Mouse (Mus musculus) CH12.LX (cell line): ENCODE measurements around the gene Zc3h18. TPM values are rescaled to one million over a fixed set of nuclear protein-coding genes. Genes with fewer than 3 reads are reported as not detected.

Experiments
- DNase-seq: peaks from one replicate; pipeline ENCODE4 v3.0.0-alpha.2; 2013; ENCODE audit errors: extremely low read depth
- H3K27ac ChIP-seq: 2 replicates; pipeline ENCODE4 v1.5.1; 2012; ENCODE audit warnings: low read depth, mild to moderate bottlenecking, control low read depth, moderate library complexity; ENCODE audit not compliant: insufficient read depth
- H3K27me3 ChIP-seq: replicated peaks from 2 replicates; pipeline ENCODE3; 2012; ENCODE audit warnings: inconsistent platforms
- H3K36me3 ChIP-seq, 2 experiments: replicated peaks in 1 of 2; 2 replicates each; pipeline versions ENCODE3 to v1.6.1; 2012; ENCODE audit warnings: inconsistent platforms in 1 of 2, low read length in 1 of 2, mild to moderate bottlenecking in 1 of 2, mixed read lengths in 1 of 2, moderate library complexity in 1 of 2; ENCODE audit not compliant: control insufficient read depth in 1 of 2, insufficient read depth in 1 of 2
- H3K4me1 ChIP-seq, 2 experiments: 2 replicates each; pipeline ENCODE4 v1.6.1; 2012; ENCODE audit warnings: inconsistent platforms in 1 of 2, moderate library complexity in 1 of 2; ENCODE audit not compliant: insufficient read depth in 2 of 2, control insufficient read depth in 1 of 2
- H3K4me2 ChIP-seq: 2 replicates; pipeline ENCODE4 v1.6.1; 2012; ENCODE audit warnings: low read depth, mild to moderate bottlenecking, control low read depth; ENCODE audit not compliant: poor library complexity, insufficient read depth, severe bottlenecking
- H3K4me3 ChIP-seq, 3 experiments: fragments of 150-350 bp in 1 of 3; sonication (generic) in 1 of 3; replicated peaks in 1 of 3; 2 replicates each; pipeline versions ENCODE3 to v1.5.1; 2011 to 2012; ENCODE audit warnings: low read depth in 2 of 3, low read length in 2 of 3, mild to moderate bottlenecking in 2 of 3, moderate library complexity in 2 of 3, control low read depth in 1 of 3, improper control_type of control experiment in 1 of 3, inconsistent platforms in 1 of 3, mixed read lengths in 1 of 3; ENCODE audit not compliant: poor library complexity in 1 of 3
- H3K79me2 ChIP-seq: replicated peaks from 2 replicates; pipeline ENCODE4 v1.6.1; 2012; ENCODE audit warnings: mild to moderate bottlenecking, moderate library complexity; ENCODE audit not compliant: control insufficient read depth, poor library complexity, insufficient read depth, severe bottlenecking; ENCODE audit errors: extremely low read depth
- H3K9ac ChIP-seq: 2 replicates; pipeline ENCODE4 v1.6.1; 2012; ENCODE audit warnings: low read depth, mild to moderate bottlenecking, control low read depth, moderate library complexity; ENCODE audit not compliant: insufficient read depth
- H3K9me3 ChIP-seq: replicated peaks from 2 replicates; pipeline ENCODE3; 2012; ENCODE audit warnings: low read length, inconsistent platforms, mixed read lengths
- CHD1 ChIP-seq: IDR thresholded peaks from 2 replicates; pipeline ENCODE4 v1.6.1; 2012; ENCODE audit warnings: low read depth, low read length, improper control_type of control experiment, inconsistent platforms
- CHD2 ChIP-seq: IDR thresholded peaks from 2 replicates; pipeline ENCODE4 v1.6.1; 2011; ENCODE audit warnings: low read length, improper control_type of control experiment
- E2F4 ChIP-seq: IDR thresholded peaks from 2 replicates; pipeline ENCODE4 v1.6.1; 2011; ENCODE audit warnings: low read depth, low read length, improper control_type of control experiment; ENCODE audit not compliant: insufficient replicate concordance
- ELF1 ChIP-seq: IDR thresholded peaks from 2 replicates; pipeline ENCODE4 v1.6.1; 2014; ENCODE audit warnings: low read depth, mild to moderate bottlenecking, inconsistent platforms, low read length, improper control_type of control experiment
- EP300 ChIP-seq: IDR thresholded peaks from 2 replicates; pipeline ENCODE4 v1.6.1; 2011; ENCODE audit warnings: low read length, improper control_type of control experiment
- ETS1 ChIP-seq: conservative IDR thresholded peaks from 2 replicates; pipeline ENCODE4 v1.6.1; 2012; ENCODE audit warnings: low read depth, mild to moderate bottlenecking, inconsistent platforms, low read length, improper control_type of control experiment, moderate library complexity
- HCFC1 ChIP-seq: IDR thresholded peaks from 2 replicates; pipeline ENCODE4 v1.6.1; 2012; ENCODE audit warnings: low read depth, mild to moderate bottlenecking, inconsistent platforms, low read length, improper control_type of control experiment
- IRF4 ChIP-seq: IDR thresholded peaks from 2 replicates; pipeline ENCODE4 v1.6.1; 2014; ENCODE audit warnings: low read depth, mild to moderate bottlenecking, inconsistent platforms, low read length, improper control_type of control experiment
- JUN ChIP-seq: IDR thresholded peaks from 2 replicates; pipeline ENCODE4 v1.6.1; 2011; ENCODE audit warnings: low read depth, mild to moderate bottlenecking, low read length, improper control_type of control experiment, moderate library complexity; ENCODE audit not compliant: insufficient read depth
- JUND ChIP-seq: conservative IDR thresholded peaks from 2 replicates; pipeline ENCODE4 v1.6.1; 2011; ENCODE audit warnings: low read depth, low read length, improper control_type of control experiment
- KAT2A ChIP-seq: IDR thresholded peaks from 2 replicates; pipeline ENCODE4 v1.6.1; 2012; ENCODE audit warnings: low read length, improper control_type of control experiment, inconsistent platforms; ENCODE audit not compliant: insufficient replicate concordance
- MYC ChIP-seq: IDR thresholded peaks from 2 replicates; pipeline ENCODE4 v1.6.1; 2011; ENCODE audit warnings: low read depth, mild to moderate bottlenecking, improper control_type of control experiment, low read length
- POLR2AphosphoS2 ChIP-seq: IDR thresholded peaks from 2 replicates; pipeline ENCODE4 v1.6.1; 2011; ENCODE audit warnings: low read depth, low read length, improper control_type of control experiment
- RCOR1 ChIP-seq: conservative IDR thresholded peaks from 2 replicates; pipeline ENCODE4 v1.6.1; 2012; ENCODE audit warnings: low read depth, mild to moderate bottlenecking, inconsistent platforms, low read length, improper control_type of control experiment
- ZMIZ1 ChIP-seq: IDR thresholded peaks from 2 replicates; pipeline ENCODE4 v1.6.1; 2012; ENCODE audit warnings: low read depth, mild to moderate bottlenecking, inconsistent platforms, low read length, improper control_type of control experiment
- ZNF384 ChIP-seq: IDR thresholded peaks from 2 replicates; pipeline ENCODE4 v1.6.1; 2012; ENCODE audit warnings: low read depth, low read length, improper control_type of control experiment, inconsistent platforms
- dilution Hi-C: fragments of 300-500 bp; cut with MboI; formaldehyde crosslinking; loops from 2 replicates; pipeline ENCODE4 v1.14.3; 2020; ENCODE audit warnings: low sequenced_read_pairs; ENCODE audit not compliant: extremely low pct_unique_long_range_greater_than_20kb, extremely low pct_ligation_motif_present
- in situ Hi-C: fragments of 300-500 bp; cut with MboI; formaldehyde crosslinking; loops from 3 replicates; pipeline ENCODE4 v1.14.3; 2019; ENCODE audit warnings: low sequenced_read_pairs, low pct_ligation_motif_present, low pct_unique_long_range_greater_than_20kb, mixed read lengths
- polyA plus RNA-seq: library from polyadenylated mRNA; unstranded; fragments of >175 nt; gene quantifications from 2 replicates; pipeline ENCODE4 v1.2.1, GENCODE M21; 2012; ENCODE audit warnings: low read depth; ENCODE audit not compliant: insufficient read length
- total RNA-seq, 2 experiments: library from RNA; depleted of rRNA; stranded (reverse); fragments of 300-350 nt in 1 of 2; fragments of >200 nt in 1 of 2; gene quantifications; 2 replicates each; pipeline ENCODE4 v1.2.3; 2012 to 2014

Gene Zc3h18
- total and polyA plus RNA-seq, 3 experiments = 34.6 to 83.0 (median 58.5) TPM

GRCm38 (mm10) chr8:122345181-122346095, 31.0 kb upstream of the Zc3h18 start:
- dilution Hi-C loops (no loop called here), in situ Hi-C loops (no loop called here)
- H3K36me3 ChIP-seq = peaks cover 0 to 1% of the 10 kb centered on the region in 2 experiments
- DNase-seq = no peak
- peaks cover 2% of the 10 kb centered on the region for H3K9me3 ChIP-seq
- H3K27me3 ChIP-seq = peaks cover 2% of the 10 kb centered on the region
- no peak for TF ChIP-seq CHD2
- no peak for TF ChIP-seq HCFC1
- no peak for TF ChIP-seq ETS1
- no peak for TF ChIP-seq CHD1
- TF ChIP-seq KAT2A = no peak
- no peak for TF ChIP-seq JUN
- TF ChIP-seq E2F4 = no peak
- no peak for TF ChIP-seq POLR2AphosphoS2
- no peak for TF ChIP-seq EP300
- TF ChIP-seq IRF4 = no peak
- no peak for TF ChIP-seq RCOR1
- no peak for TF ChIP-seq JUND
- no peak for TF ChIP-seq ELF1
- no peak for TF ChIP-seq ZMIZ1
- TF ChIP-seq ZNF384 = no peak
- no peak for TF ChIP-seq MYC
- H3K4me2 ChIP-seq = no peak overlapping the region
- H3K4me3 ChIP-seq = no peak overlapping the region
- no peaks in the 10 kb centered on the region for H3K79me2 ChIP-seq
- H3K27ac ChIP-seq = no peak overlapping the region
- no peak overlapping the region for H3K9ac ChIP-seq
- H3K4me1 ChIP-seq = peaks cover 8 to 37% of the 10 kb centered on the region in 2 experiments

GRCm38 (mm10) chr8:122347811-122348552, 28.4 kb upstream of the Zc3h18 start:
- no peaks in the 10 kb centered on the region for H3K79me2 ChIP-seq
- peaks cover 2% of the 10 kb centered on the region for H3K27me3 ChIP-seq
- H3K4me1 ChIP-seq = peaks cover 17 to 57% of the 10 kb centered on the region in 2 experiments
- no peaks in the 10 kb centered on the region for H3K36me3 ChIP-seq
- no peak overlapping the region for H3K9ac ChIP-seq
- in situ Hi-C loops = no loop called here
- DNase-seq = no peak
- H3K4me3 ChIP-seq = no peak overlapping the region
- TF ChIP-seq E2F4 = no peak
- no peak overlapping the region for H3K4me2 ChIP-seq
- peaks cover 2% of the 10 kb centered on the region for H3K9me3 ChIP-seq
- dilution Hi-C loops = no loop called here
- H3K27ac ChIP-seq = no peak overlapping the region
